Mouse (Mus musculus) adrenal gland, postnatal 14 days (tissue): ENCODE results near the gene Ubxn11. TPM values are rescaled to one million over a fixed set of nuclear protein-coding genes. Genes with fewer than 3 reads are reported as not detected.

ENCODE experiments used
- DNase-seq: peaks from one replicate; pipeline ENCODE4 v3.0.0; 2021; ENCODE audit warnings: mixed read lengths
- total RNA-seq: library from RNA; stranded (reverse); gene quantifications from 2 replicates; pipeline ENCODE4 v1.2.3, GENCODE M21; 2021

Ubxn11 gene
- total RNA-seq, 1 experiment from 2014 or later, result 6.2 TPM

DNA sequence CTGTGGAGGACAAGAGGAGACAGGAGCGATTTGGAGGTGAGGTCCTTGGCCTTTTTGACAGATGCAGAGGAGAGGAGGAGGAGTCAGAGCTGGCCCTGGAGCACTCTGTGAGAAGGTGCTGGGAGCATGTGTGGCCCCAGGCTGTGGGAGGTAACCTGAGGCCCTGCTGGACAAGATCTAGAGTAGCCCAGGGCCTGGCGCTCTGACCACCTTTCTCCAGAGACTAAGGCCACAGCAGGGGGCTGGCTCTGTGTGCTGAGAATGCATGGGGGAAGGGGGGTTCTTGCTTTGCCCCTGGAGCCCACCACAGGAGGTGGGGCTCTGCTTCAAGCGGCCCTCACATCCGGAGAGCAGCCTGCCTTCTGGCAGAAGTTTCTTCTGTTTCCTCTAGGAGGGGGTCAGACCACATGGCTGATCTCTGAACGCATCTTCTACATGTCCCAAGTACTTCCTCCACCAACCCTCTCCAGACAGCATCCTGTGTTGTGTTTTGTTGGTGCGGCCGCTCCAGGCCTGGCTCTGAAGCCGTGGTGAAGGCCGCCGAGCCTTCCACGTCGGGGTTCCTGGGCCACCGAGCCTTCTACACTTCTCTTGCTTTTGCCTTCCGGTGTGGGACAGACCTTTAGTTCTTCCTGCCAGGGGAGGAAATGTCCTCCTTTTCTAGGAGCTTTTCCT lies 15.9 kb downstream of the Ubxn11 start:
- DNase-seq, result no peak

DNA sequence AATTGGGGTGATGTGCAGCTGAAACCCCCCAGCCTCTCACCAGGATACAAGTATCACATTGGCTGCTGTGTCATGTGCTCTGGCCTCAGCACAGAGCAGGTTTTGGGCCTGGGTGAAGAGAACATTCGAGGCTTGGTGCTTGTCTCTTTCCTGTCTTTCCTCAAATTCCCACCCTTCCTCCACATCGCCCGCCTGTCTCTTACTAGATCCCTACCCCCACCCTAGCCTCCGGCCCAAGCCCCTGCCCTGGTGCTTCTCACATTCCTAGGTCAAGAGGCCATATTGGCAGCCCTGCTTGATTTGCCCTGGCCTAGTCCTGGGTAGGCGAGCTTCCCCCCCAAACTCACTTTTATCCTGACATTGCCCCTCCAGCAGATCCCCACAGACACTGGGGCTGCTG lies 16.7 kb downstream of the Ubxn11 start:
- DNase-seq, result no peak

- DNase-seq, result no peak
Observed at GRCm38 (mm10) chr4:134119644-134120043, 17.3 kb downstream of the Ubxn11 start.

DNA sequence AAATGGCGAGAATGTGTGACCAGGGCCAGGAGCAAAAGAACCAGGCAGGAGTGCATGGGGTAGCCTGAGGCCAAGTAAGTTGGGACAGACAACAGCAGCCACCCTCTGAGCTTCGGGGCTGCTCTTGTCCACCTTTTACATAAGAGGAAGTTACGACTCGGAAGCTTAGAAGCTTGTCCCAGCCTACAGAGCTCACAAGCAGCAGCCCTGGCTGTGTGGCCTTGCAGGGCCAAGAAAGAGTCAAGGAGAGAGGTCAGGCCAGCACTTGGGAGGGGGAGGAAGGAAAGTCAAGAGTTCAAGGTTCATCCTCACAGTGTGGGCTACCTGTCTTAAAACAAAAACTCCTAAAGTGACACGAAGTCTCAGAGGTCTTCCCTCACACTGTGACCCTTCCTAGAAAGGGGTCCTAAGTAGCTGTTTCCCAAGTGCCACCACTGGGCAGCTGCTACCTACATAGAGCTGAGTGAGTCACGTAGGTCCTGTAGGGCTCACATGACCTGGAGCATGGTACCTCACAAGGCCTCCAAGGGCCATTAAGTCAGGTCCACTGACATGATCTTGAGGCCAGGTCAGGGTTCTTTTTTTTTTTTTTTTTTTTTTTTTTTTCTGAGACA lies 17.9 kb downstream of the Ubxn11 start:
- no peak for DNase-seq

- no peak for DNase-seq
Observed at GRCm38 (mm10) chr4:134120916-134121315, 18.5 kb downstream of the Ubxn11 start.

DNA sequence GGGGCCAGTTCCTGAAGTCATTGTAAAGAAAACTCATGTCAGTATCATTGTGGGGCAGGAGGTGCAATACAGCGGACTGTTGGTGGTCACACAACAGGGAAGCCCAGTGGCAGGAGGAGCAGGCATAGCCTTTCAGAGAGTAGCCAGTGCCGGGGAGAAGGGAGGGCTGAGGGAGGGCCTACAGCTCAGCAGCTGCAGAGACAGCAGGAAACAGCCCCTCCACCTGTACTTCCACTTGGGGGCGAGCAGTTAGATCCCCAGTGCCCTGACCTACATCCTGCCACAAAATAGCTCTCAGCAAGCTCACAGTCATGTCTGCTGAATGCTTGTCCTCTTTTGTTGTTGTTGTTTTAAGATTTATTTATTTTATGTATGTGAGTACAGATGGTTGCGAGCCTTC lies 19.2 kb downstream of the Ubxn11 start:
- no peak for DNase-seq

DNA sequence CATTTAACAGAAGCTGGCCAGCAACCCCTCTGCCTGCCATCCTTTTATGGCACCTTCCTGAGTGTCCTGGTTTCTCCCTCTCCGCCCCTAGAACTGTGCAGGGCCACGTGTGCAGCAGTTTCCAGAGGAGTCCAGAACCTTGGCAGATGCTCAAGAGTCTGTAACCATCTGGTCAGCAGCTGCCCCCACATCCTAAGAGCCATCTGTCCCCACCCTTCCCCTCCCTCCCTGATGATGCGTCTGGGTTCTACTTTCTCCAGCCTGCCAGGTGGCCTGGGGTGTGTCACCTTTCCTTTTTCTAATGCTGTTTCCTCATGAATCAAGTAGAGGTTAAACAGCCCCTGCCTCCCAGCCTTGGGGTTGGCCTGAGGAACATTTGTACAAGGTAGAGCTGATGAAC lies 19.9 kb downstream of the Ubxn11 start:
- no peak for DNase-seq

- DNase-seq, result no peak
Observed at GRCm38 (mm10) chr4:134123147-134123546, 20.8 kb downstream of the Ubxn11 start.

DNA sequence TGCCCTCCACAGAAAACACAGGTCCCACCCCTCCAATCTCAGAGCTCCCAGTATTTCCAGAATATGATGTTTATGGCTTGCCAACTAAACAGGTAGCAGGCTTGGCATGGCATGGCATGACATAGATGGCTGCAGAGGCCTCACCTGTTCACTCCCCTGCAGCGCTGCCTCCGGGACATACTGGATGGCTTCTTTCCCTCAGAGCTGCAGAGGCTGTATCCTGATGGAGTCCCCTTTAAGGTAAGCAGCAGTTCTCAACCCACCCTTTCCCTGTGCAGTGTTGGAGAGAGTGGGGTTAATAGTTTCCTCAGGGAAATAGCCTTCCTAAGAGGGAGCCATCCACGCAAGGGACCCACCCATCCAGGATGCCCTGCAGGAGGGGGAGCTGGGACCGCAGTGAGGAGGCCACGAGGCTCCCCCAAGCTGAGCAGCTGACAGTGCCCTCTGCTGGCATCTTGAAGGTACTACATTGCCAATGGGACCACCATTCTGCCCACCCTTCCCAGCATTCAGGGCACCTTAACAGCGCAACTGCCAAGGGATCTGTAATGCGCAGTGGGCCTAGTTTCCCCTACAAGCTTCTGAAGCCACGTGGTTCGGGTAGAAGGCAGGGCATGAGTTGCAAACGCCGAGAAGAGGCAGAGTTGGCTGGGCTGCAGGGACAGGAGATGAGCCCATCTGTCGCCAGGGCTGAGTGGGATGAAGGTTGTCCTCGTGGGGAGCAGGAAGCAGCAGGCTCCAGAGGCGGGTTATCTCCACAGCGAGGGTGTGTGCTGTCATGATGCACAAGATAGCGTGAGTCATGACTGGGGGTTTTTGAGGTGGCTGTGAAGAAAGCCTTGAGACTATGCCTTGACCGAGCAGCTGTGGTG lies 21.5 kb downstream of the Ubxn11 start:
- DNase-seq, result peak; percentile 85

DNA sequence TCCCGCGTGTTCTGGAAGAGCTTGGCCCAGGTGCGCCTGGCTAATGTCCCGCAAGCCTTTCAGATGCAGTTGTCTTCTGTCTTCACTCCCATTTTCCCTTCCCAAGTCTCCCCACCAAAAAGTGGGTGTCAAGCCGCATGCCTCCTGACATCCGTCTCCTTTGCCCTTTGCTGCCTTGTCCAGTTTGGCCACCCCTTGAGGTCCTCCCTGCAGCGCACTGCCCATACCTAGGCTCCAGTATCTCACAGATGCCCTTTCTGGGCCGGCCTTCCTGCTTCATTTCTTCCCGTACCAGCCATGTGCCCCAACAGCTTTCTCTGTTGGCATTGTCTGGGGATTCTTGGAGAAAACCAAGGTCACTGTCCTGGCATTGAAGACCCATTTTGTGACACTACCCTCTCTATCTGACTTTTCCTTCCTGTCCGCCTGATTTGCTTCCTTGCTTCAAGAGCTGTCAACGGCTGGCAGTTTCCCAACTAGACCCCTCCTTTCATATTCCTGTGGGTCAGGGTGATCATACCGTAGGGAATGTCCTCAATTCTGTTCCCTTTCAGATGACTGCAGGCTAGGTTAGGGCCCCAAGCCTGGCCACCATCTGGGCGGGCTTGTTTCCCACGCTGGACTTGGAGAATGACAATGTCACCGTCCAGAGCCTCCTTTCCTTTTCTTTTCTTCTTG lies 23.2 kb downstream of the Ubxn11 start:
- DNase-seq, result peak; percentile 34

DNA sequence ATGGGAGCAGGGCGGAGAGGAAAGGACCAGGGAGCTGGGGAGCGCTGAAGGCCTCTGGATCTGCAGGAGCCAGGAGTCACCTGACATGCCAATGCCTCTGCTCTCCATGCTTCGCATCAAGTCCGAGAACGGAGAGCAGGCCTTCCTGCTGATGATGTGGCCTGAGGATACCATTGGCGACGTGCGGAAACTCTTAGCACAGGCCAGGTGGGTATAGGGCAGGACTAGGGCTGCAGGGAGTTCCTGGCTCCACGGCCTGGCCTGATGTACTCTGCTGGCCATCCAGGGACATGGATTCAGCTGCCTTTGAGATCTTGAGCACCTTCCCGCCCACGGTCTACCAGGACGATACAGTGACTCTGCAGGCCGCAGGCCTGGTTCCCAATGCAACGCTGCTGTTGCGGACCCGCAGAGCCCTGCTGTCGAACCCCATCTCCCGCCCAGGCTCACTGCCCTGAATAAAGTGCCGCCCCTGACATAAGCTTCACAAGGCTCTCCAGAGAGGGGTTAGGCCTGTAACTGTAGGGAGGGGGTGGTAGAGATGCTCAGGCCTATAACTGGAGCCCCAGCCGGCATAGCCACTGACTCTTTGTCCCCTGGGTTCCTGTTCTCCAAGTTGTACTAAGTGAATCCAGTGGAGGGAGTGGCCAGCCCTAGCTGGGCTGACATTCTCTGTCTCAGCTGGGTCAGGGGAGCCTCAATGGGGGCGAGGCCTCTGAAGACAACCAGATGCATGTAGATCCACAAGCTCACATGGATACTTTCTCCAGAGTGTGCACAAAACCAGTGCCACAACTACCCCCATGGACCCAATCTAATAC lies 24.1 kb downstream of the Ubxn11 start:
- no peak for DNase-seq

- DNase-seq, result no peak
Observed at GRCm38 (mm10) chr4:134127121-134127455, 24.7 kb downstream of the Ubxn11 start.

GRCm38 (mm10) chr4:134127793-134128192 lies 25.4 kb downstream of the Ubxn11 start:
- no peak for DNase-seq

GRCm38 (mm10) chr4:134128221-134128982 lies 26.0 kb downstream of the Ubxn11 start, which contains the start of gene Sh3bgrl3:
Gene Sh3bgrl3, minus strand, starts transcription at chr4:134128789.
- peak; percentile 93 for DNase-seq

DNA sequence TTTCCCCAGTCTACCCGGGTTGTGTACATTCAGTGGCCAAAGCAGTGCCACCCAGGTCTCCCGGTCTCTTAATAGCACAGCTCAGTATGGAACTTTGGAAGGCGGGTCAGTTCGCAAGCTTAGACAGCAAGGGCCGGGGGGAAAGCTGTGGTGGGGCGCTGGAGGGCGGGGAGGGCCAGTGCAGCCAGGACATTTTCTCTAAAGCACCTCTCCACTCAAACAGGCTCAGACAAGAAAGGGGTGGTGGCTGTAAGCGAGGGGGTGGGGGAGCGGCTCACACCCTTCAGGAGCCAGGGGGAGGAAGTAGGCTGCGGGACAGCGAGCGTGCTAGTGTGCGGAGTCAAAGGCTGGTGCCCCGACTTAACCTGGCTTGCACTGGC lies 26.6 kb downstream of the Ubxn11 start:
- DNase-seq, result peak; percentile 58

GRCm38 (mm10) chr4:134129482-134129881 lies 27.1 kb downstream of the Ubxn11 start:
- DNase-seq, result no peak

DNA sequence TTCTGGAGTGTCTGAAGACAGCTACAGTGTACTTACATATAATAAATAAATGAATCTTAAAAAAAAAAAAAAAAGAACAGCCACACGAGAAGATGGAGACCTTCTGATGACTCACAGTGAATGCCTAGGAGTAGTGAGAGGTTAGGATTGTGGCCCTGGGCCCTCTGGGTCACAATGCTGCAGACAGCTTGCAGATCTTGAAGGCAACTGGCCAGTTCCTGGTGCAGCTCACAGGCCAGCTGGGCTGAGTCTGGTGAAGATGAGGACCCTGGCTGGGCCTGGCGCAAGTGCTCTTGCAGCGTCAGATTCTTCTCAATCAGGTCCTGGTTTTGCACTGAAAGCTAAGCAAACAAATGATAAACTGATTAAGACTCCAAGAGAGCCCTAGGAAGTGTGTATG lies 29.7 kb downstream of the Ubxn11 start:
- no peak for DNase-seq

DNA sequence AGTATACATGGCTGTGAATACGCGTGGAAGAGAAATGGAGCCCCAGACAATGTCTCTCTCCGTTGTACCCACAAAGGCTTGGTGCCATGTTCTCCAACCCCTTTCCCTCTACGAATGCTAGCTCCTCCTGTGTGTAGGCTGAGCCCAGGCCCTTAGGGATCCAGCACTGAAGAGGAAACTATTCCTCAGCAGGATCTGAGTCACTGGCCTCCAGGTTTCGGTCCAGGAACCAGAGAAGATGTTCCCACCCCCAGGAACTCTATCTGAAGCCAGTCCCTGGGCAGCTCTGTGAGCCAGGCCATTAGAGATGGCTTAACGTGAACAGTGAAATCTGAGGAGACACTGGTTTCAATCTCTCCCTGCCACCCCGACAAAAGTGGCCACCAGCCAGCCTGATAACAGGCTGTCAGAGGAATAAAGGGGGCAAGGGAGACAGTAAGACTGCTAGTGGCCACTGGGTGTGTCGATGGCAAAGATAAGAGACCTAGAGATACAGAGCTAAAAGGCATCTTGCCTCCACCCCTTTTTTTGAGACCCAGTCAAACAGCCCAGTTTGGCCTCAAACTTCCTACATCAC lies 30.2 kb downstream of the Ubxn11 start:
- DNase-seq, result no peak

- no peak for DNase-seq
Observed at GRCm38 (mm10) chr4:134136280-134136926, 34.0 kb downstream of the Ubxn11 start.

GRCm38 (mm10) chr4:134138857-134139256 lies 36.5 kb downstream of the Ubxn11 start:
- DNase-seq, result no peak
